Mouse (Mus musculus): ENCODE data around the gene Lmbr1. TPM values are rescaled to one million over a fixed set of nuclear protein-coding genes. Genes with fewer than 3 reads are reported as not detected.

Gene Lmbr1
- total RNA-seq, 2 experiments from 2014 or later: 29.4 to 31.7 TPM

Small RNA genes within 50 kb of the gene (microRNA-seq; reads per million reads assigned to microRNA genes)
- gene Gm23801: not detected

Other genes with a start within 250 kb of the Lmbr1 start
- 10 to 100 TPM; 11.8 to 17.0 TPM for gene Rnf32, start 182.4 kb downstream of the Lmbr1 start, total RNA-seq (2021)
- 10 to 100 TPM; 20.7 to 21.4 TPM for gene Nom1, start 56.3 kb upstream of the Lmbr1 start, total RNA-seq (2021)
- not detected for gene Mnx1, start 100.1 kb upstream of the Lmbr1 start, total RNA-seq (2021)
- 10 to 100 TPM; 69.5 to 72.4 TPM for gene Ube3c, start 190.9 kb upstream of the Lmbr1 start, total RNA-seq (2021)

All from left cerebral cortex, postnatal 36 days (tissue).